In genomic region chr9:91382111-91382379, GRCm38 (mm10) we compare ENCODE assay signal across 13 mouse cellular contexts. TPM values are rescaled to one million over a fixed set of nuclear protein-coding genes. Genes with fewer than 3 reads are reported as not detected.
A peak's percentile ranks its signal among the peaks of the same experiment; 100 is the strongest.
DNase-seq lines count a peak whose midpoint lies in the region; ATAC-seq and TF ChIP-seq lines count a peak whose summit lies in the region.
"Had no signal": no experiment of that assay in that cellular context is flagged by ENCODE, and none has a peak within 500 bp of the region (broad histone marks: within the 10 kb centered on the region; RNA-seq: fewer than 3 reads in every experiment).

No protein-coding gene starts in this region.

- 0 out of 2 replicates have a peak, but pooled peaks cover 6% of the 10 kb centered on the region for H3K4me1 ChIP-seq in kidney, postnatal 0 days (replicated peaks; ENCODE audit: insufficient read depth, low read length)
- H3K4me1 ChIP-seq in forebrain, embryonic 12.5 days = peaks cover 62% of the 10 kb centered on the region
- H3K4me1 ChIP-seq in intestine, postnatal 0 days (replicated peaks; ENCODE audit: control insufficient read depth, insufficient read depth, low read length) = peaks cover 2% of the 10 kb centered on the region; the same call in 1 of the 2 replicates
- peaks cover 30% of the 10 kb centered on the region for H3K4me1 ChIP-seq in neural tube, embryonic 15.5 days

- H3K27me3 ChIP-seq in kidney, postnatal 0 days (ENCODE audit: insufficient read depth, low read length) = peaks cover 96% of the 10 kb centered on the region
- H3K27me3 ChIP-seq in forebrain, embryonic 12.5 days = peaks cover 86% of the 10 kb centered on the region
- peaks cover 98% of the 10 kb centered on the region for H3K27me3 ChIP-seq in intestine, postnatal 0 days (replicated peaks; ENCODE audit: control insufficient read depth, insufficient read depth, low read length)
- peaks cover 51% of the 10 kb centered on the region for H3K27me3 ChIP-seq in neural tube, embryonic 15.5 days (replicated peaks)

- no peak overlapping the region for H3K4me3 ChIP-seq in kidney, postnatal 0 days (replicated peaks; ENCODE audit: low read depth, low read length)
- H3K4me3 ChIP-seq in forebrain, embryonic 12.5 days (replicated peaks) = peak overlapping the region; percentile 57
- peak overlapping the region; percentile 50 for H3K4me3 ChIP-seq in intestine, postnatal 0 days (ENCODE audit: low read depth, low read length)
- H3K4me3 ChIP-seq in neural tube, embryonic 15.5 days (replicated peaks) = peak overlapping the region; percentile 49

- 2% methylated on average over 2 of the region's 2 CpGs for WGBS in kidney, postnatal 0 days
- 4% methylated on average over 2 of the region's 2 CpGs for WGBS in forebrain, embryonic 12.5 days
- 10% methylated on average over 2 of the region's 2 CpGs for WGBS in intestine, postnatal 0 days
- 2% methylated on average over 2 of the region's 2 CpGs for WGBS in neural tube, embryonic 15.5 days

- H3K4me2 ChIP-seq in kidney, postnatal 0 days (ENCODE audit: low read length) = peak overlapping the region; percentile 86
- H3K4me2 ChIP-seq in forebrain, embryonic 12.5 days = peak overlapping the region; percentile 81
- H3K4me2 ChIP-seq in intestine, postnatal 0 days (replicated peaks; ENCODE audit: low read depth) = no peak overlapping the region; the same call in 1 of the 2 replicates
- H3K4me2 ChIP-seq in neural tube, embryonic 15.5 days = peak overlapping the region; percentile 71

- DNase-seq in kidney, postnatal 0 days (ENCODE audit: low spot score) = no peak
- no peak for DNase-seq in kidney, adult 11 months
- no peak for DNase-seq in ovary, adult 18-20 months (ENCODE audit: low spot score)
- DNase-seq in layer of hippocampus, adult 8-10 months (ENCODE audit: low spot score in 2 of 2) = no peak
- DNase-seq: right cerebral cortex, postnatal 14 days; thymus, postnatal 4 days had no signal

- H3K9ac ChIP-seq in kidney, postnatal 0 days (ENCODE audit: low read depth, low read length) = no peak overlapping the region
- peak overlapping the region; percentile 89 for H3K9ac ChIP-seq in forebrain, embryonic 12.5 days
- no peak overlapping the region for H3K9ac ChIP-seq in intestine, postnatal 0 days (ENCODE audit: low read depth, low read length)
- peak overlapping the region; percentile 57 for H3K9ac ChIP-seq in neural tube, embryonic 15.5 days (replicated peaks)

- no peak for ATAC-seq in kidney, postnatal 0 days (replicated peaks; ENCODE audit: low FRiP score, low read depth)
- no peak for ATAC-seq in forebrain, embryonic 12.5 days (ENCODE audit: low FRiP score)
- no peak for ATAC-seq in intestine, postnatal 0 days
- no peak for ATAC-seq in neural tube, embryonic 15.5 days (ENCODE audit: low FRiP score)

- H3K27ac ChIP-seq in kidney, postnatal 0 days = no peak overlapping the region
- H3K27ac ChIP-seq in forebrain, embryonic 12.5 days = peak overlapping the region; percentile 94
- H3K27ac ChIP-seq in intestine, postnatal 0 days (ENCODE audit: low read depth, low read length) = no peak overlapping the region
- peak overlapping the region; percentile 95 for H3K27ac ChIP-seq in neural tube, embryonic 15.5 days (replicated peaks)
- H3K27ac ChIP-seq: macrophage had no signal

- H3K36me3 ChIP-seq in kidney, postnatal 0 days (ENCODE audit: insufficient read depth, low read length) = no peaks in the 10 kb centered on the region
- H3K36me3 ChIP-seq in forebrain, embryonic 12.5 days (replicated peaks) = no peaks in the 10 kb centered on the region
- no peaks in the 10 kb centered on the region for H3K36me3 ChIP-seq in intestine, postnatal 0 days (ENCODE audit: control insufficient read depth, insufficient read depth)
- no peaks in the 10 kb centered on the region for H3K36me3 ChIP-seq in neural tube, embryonic 15.5 days

- H3K9me3 ChIP-seq in kidney, postnatal 0 days (replicated peaks; ENCODE audit: low read length) = no peaks in the 10 kb centered on the region
- no peaks in the 10 kb centered on the region for H3K9me3 ChIP-seq in forebrain, embryonic 12.5 days
- no peaks in the 10 kb centered on the region for H3K9me3 ChIP-seq in intestine, postnatal 0 days (ENCODE audit: control insufficient read depth)
- no peaks in the 10 kb centered on the region for H3K9me3 ChIP-seq in neural tube, embryonic 15.5 days (replicated peaks)

- TF ChIP-seq CTCF in kidney, postnatal 0 days (IDR thresholded peaks at IDR 0.05; ENCODE audit: low read depth) = no peak
- TF ChIP-seq CTCF in intestine, postnatal 0 days (IDR thresholded peaks at IDR 0.05; ENCODE audit: low read depth) = no peak

RNA-seq across cellular contexts. Expression of gene Zic1, which starts 16.4 kb away (rescaled TPM):
- polyA plus RNA-seq in kidney, postnatal 0 days (2015; fragmentation: Nextera tagmentation; extraction: Ambion mirVana) = not detected in 2 replicates
- 13.9 and 14.4 TPM in 2 replicates for polyA plus RNA-seq in forebrain, embryonic 12.5 days (2016; fragmentation: Nextera tagmentation; extraction: Ambion mirVana)
- polyA plus RNA-seq in intestine, postnatal 0 days (2015; fragmentation: Nextera tagmentation; extraction: Ambion mirVana) = not detected in 2 replicates
- 9.7 and 13.2 TPM in 2 replicates for polyA plus RNA-seq in neural tube, embryonic 15.5 days (2015; fragmentation: Nextera tagmentation; extraction: Ambion mirVana)
- total RNA-seq in layer of hippocampus, adult 8-10 months (2022) = 10 to 100 TPM in 3 of 4 experiments, 1 to 10 TPM in 1; 9.9 to 13.1 (median 11.2) TPM
- total RNA-seq: adrenal gland, postnatal 14 days had no signal
- polyA plus RNA-seq: macrophage had no signal

RNA-seq across cellular contexts. Expression of gene Zic4, which starts 19.8 kb away (rescaled TPM):
- not detected in 2 replicates for polyA plus RNA-seq in kidney, postnatal 0 days (2015; fragmentation: Nextera tagmentation; extraction: Ambion mirVana)
- polyA plus RNA-seq in forebrain, embryonic 12.5 days (2016; fragmentation: Nextera tagmentation; extraction: Ambion mirVana) = 56.4 and 60.5 TPM in 2 replicates
- polyA plus RNA-seq in intestine, postnatal 0 days (2015; fragmentation: Nextera tagmentation; extraction: Ambion mirVana) = not detected in 2 replicates
- 28.3 and 44.9 TPM in 2 replicates for polyA plus RNA-seq in neural tube, embryonic 15.5 days (2015; fragmentation: Nextera tagmentation; extraction: Ambion mirVana)
- 1 to 10 TPM; 2.7 to 4.8 (median 3.5) TPM for total RNA-seq in layer of hippocampus, adult 8-10 months (2022)
- total RNA-seq: adrenal gland, postnatal 14 days; ES-E14; gastrocnemius, postnatal 25 days had no signal
- polyA plus RNA-seq: macrophage had no signal

Comparison
In these comparisons a context has a peak if more than half of its experiments do, and no peak if none do; other contexts are left out.
1. H3K27ac ChIP-seq: peak in forebrain, embryonic 12.5 days (single experiment) and neural tube, embryonic 15.5 days (single experiment); none in kidney, postnatal 0 days (single experiment) and intestine, postnatal 0 days (single experiment).
2. H3K9ac ChIP-seq: peak in forebrain, embryonic 12.5 days (single experiment) and neural tube, embryonic 15.5 days (single experiment); none in kidney, postnatal 0 days (single experiment) and intestine, postnatal 0 days (single experiment).
3. RNA of gene Zic1, which starts 16.4 kb away (polyA plus RNA-seq): 13.9 to 14.4 TPM in forebrain, embryonic 12.5 days and 9.7 to 13.2 TPM in neural tube, embryonic 15.5 days; not detected in kidney, postnatal 0 days and not detected in intestine, postnatal 0 days; every median in the first group is over 10 times any median in the second.
4. RNA of gene Zic4, which starts 19.8 kb away (polyA plus RNA-seq): 56.4 to 60.5 TPM in forebrain, embryonic 12.5 days and 28.3 to 44.9 TPM in neural tube, embryonic 15.5 days; not detected in kidney, postnatal 0 days and not detected in intestine, postnatal 0 days; every median in the first group is over 10 times any median in the second.